Mouse (Mus musculus): ENCODE measurements around the gene Ell. TPM values are rescaled to one million over a fixed set of nuclear protein-coding genes. Genes with fewer than 3 reads are reported as not detected.

The Ell gene
- polyA plus RNA-seq, 1 experiment from 2014 or later = 18.0 TPM

- Histone ChIP-seq H3K27ac (no peak overlapping the region), H3K4me3 (replicated peaks) (peak overlapping the region; percentile 43; the same call in 1 of the 2 replicates), H3K4me2 (replicated peaks) (peak overlapping the region; percentile 76), H3K9me3 (no peaks in the 10 kb centered on the region), H3K27me3 (peaks cover 26% of the 10 kb centered on the region), H3K4me1 (replicated peaks) (peaks cover 85% of the 10 kb centered on the region), H3K9ac (replicated peaks) (peak overlapping the region; percentile 77), H3K36me3 (peaks cover 25% of the 10 kb centered on the region)
- no peak for ATAC-seq
- WGBS = 83% methylated on average over 17 of the region's 17 CpGs
These were observed 57.6 kb downstream of the Ell start for GRCm38 (mm10) chr8:70596775-70597416.

- Histone ChIP-seq H3K27ac (peak overlapping the region; percentile 48), H3K4me2 (replicated peaks) (peak overlapping the region; percentile 76), H3K9me3 (no peaks in the 10 kb centered on the region), H3K36me3 (peaks cover 24% of the 10 kb centered on the region), H3K4me1 (replicated peaks) (peaks cover 93% of the 10 kb centered on the region), H3K27me3 (peaks cover 26% of the 10 kb centered on the region), H3K9ac (replicated peaks) (peak overlapping the region; percentile 77), H3K4me3 (replicated peaks) (peak overlapping the region; percentile 43)
- WGBS = 8% methylated on average over 66 of the region's 68 CpGs
- peak; percentile 3 for ATAC-seq
These were observed 58.4 kb downstream of the Ell start for GRCm38 (mm10) chr8:70597417-70598272.

- Histone ChIP-seq H3K27me3 (peaks cover 26% of the 10 kb centered on the region), H3K4me2 (replicated peaks) (peak overlapping the region; percentile 76), H3K27ac (peak overlapping the region; percentile 48), H3K4me3 (replicated peaks) (peak overlapping the region; percentile 43), H3K9me3 (no peaks in the 10 kb centered on the region), H3K4me1 (replicated peaks) (peaks cover 91% of the 10 kb centered on the region), H3K36me3 (peaks cover 28% of the 10 kb centered on the region), H3K9ac (replicated peaks) (peak overlapping the region; percentile 77)
- peak; percentile 18 for ATAC-seq
- under 1% methylated on average over 29 of the region's 29 CpGs for WGBS
These were observed 59.0 kb downstream of the Ell start for GRCm38 (mm10) chr8:70598283-70598682.

- peak overlapping the region; percentile 48 for H3K27ac ChIP-seq
- peaks cover 28% of the 10 kb centered on the region for H3K36me3 ChIP-seq
- peaks cover 26% of the 10 kb centered on the region for H3K27me3 ChIP-seq
- ATAC-seq = 0 out of 2 replicates have a peak, but pooled peaks have one; percentile 0
- H3K9me3 ChIP-seq = no peaks in the 10 kb centered on the region
- peak overlapping the region; percentile 77 for H3K9ac ChIP-seq (replicated peaks)
- peak overlapping the region; percentile 76 for H3K4me2 ChIP-seq (replicated peaks)
- peaks cover 87% of the 10 kb centered on the region for H3K4me1 ChIP-seq (replicated peaks)
- 14% methylated on average over 10 of the region's 10 CpGs for WGBS
- H3K4me3 ChIP-seq (replicated peaks) = peak overlapping the region; percentile 43
These were observed 59.5 kb downstream of the Ell start for GRCm38 (mm10) chr8:70598722-70599121.

- peak overlapping the region; percentile 96 for H3K27ac ChIP-seq
- no peak overlapping the region for H3K4me3 ChIP-seq (replicated peaks)
- peak overlapping the region; percentile 46 for H3K9ac ChIP-seq (replicated peaks)
- ATAC-seq = no peak
- H3K4me2 ChIP-seq (replicated peaks) = no peak overlapping the region
- peaks cover 87% of the 10 kb centered on the region for H3K4me1 ChIP-seq (replicated peaks)
- WGBS = 86% methylated on average over 12 of the region's 12 CpGs
- H3K27me3 ChIP-seq = peaks cover 26% of the 10 kb centered on the region
- peaks cover 31% of the 10 kb centered on the region for H3K36me3 ChIP-seq
- H3K9me3 ChIP-seq = no peaks in the 10 kb centered on the region
These were observed 60.4 kb downstream of the Ell start for GRCm38 (mm10) chr8:70599507-70600290.

GRCm38 (mm10) chr8:70600473-70601270, 61.4 kb downstream of the Ell start:
- peak overlapping the region; percentile 57 for H3K9ac ChIP-seq (replicated peaks)
- H3K4me2 ChIP-seq (replicated peaks) = peak overlapping the region; percentile 51
- 9% methylated on average over 10 of the region's 10 CpGs for WGBS
- H3K27ac ChIP-seq = peak overlapping the region; percentile 96
- H3K9me3 ChIP-seq = no peaks in the 10 kb centered on the region
- ATAC-seq = peak; percentile 28
- H3K4me3 ChIP-seq (replicated peaks) = peak overlapping the region; percentile 22
- H3K4me1 ChIP-seq (replicated peaks) = peaks cover 85% of the 10 kb centered on the region
- H3K36me3 ChIP-seq = peaks cover 34% of the 10 kb centered on the region
- peaks cover 20% of the 10 kb centered on the region for H3K27me3 ChIP-seq

GRCm38 (mm10) chr8:70601271-70601649, 62.0 kb downstream of the Ell start:
- Histone ChIP-seq H3K4me3 (replicated peaks) (peak overlapping the region; percentile 22), H3K9me3 (no peaks in the 10 kb centered on the region), H3K36me3 (peaks cover 28% of the 10 kb centered on the region), H3K4me1 (replicated peaks) (peaks cover 88% of the 10 kb centered on the region), H3K9ac (replicated peaks) (peak overlapping the region; percentile 57), H3K27me3 (peaks cover 14% of the 10 kb centered on the region), H3K27ac (peak overlapping the region; percentile 96), H3K4me2 (replicated peaks) (peak overlapping the region; percentile 51)
- peak; percentile 47 for ATAC-seq
- 0% methylated on average over 21 of the region's 26 CpGs for WGBS

GRCm38 (mm10) chr8:70602139-70602811, 63.0 kb downstream of the Ell start:
- H3K4me2 ChIP-seq (replicated peaks) = no peak overlapping the region
- H3K9me3 ChIP-seq = no peaks in the 10 kb centered on the region
- ATAC-seq = no peak
- H3K27ac ChIP-seq = peak overlapping the region; percentile 96
- no peak overlapping the region for H3K9ac ChIP-seq (replicated peaks)
- peaks cover 4% of the 10 kb centered on the region; the same call in 1 of the 2 replicates for H3K27me3 ChIP-seq
- WGBS = 95% methylated on average over 13 of the region's 13 CpGs
- H3K4me1 ChIP-seq (replicated peaks) = peaks cover 90% of the 10 kb centered on the region
- H3K4me3 ChIP-seq (replicated peaks) = no peak overlapping the region
- H3K36me3 ChIP-seq = peaks cover 18% of the 10 kb centered on the region

- H3K9ac ChIP-seq (replicated peaks) = peak overlapping the region; percentile 42
- 94% methylated on average over 7 of the region's 7 CpGs for WGBS
- peaks cover 87% of the 10 kb centered on the region for H3K4me1 ChIP-seq (replicated peaks)
- H3K36me3 ChIP-seq = peaks cover 18% of the 10 kb centered on the region
- no peak overlapping the region for H3K4me2 ChIP-seq (replicated peaks)
- no peaks in the 10 kb centered on the region for H3K9me3 ChIP-seq
- no peak for ATAC-seq
- H3K27ac ChIP-seq = peak overlapping the region; percentile 54; the same call in 1 of the 2 replicates
- no peaks in the 10 kb centered on the region for H3K27me3 ChIP-seq
- H3K4me3 ChIP-seq (replicated peaks) = no peak overlapping the region
These were observed 65.3 kb downstream of the Ell start for GRCm38 (mm10) chr8:70604558-70604957.

- peaks cover 86% of the 10 kb centered on the region for H3K4me1 ChIP-seq (replicated peaks)
- no peak for ATAC-seq
- WGBS = 90% methylated on average over 9 of the region's 9 CpGs
These were observed 66.9 kb downstream of the Ell start for GRCm38 (mm10) chr8:70605871-70606779.

More at GRCm38 (mm10) chr8:70605871-70606779, 66.9 kb downstream of the Ell start:
- Histone ChIP-seq H3K4me2 (replicated peaks) (peak overlapping the region; percentile 81), H3K9me3 (no peaks in the 10 kb centered on the region), H3K9ac (replicated peaks) (no peak overlapping the region), H3K4me3 (replicated peaks) (0 out of 2 replicates have a peak overlapping the region, but pooled peaks have one; percentile 77), H3K36me3 (peaks cover 18% of the 10 kb centered on the region), H3K27me3 (no peaks in the 10 kb centered on the region), H3K27ac (0 out of 2 replicates have a peak overlapping the region, but pooled peaks have one; percentile 40)
